Mouse (Mus musculus) hindbrain, embryonic 10.5 days (tissue): Measurements from ENCODE around the gene C77080. TPM values are rescaled to one million over a fixed set of nuclear protein-coding genes. Genes with fewer than 3 reads are reported as not detected.

Source experiments
- DNase-seq: peaks from one replicate; pipeline ENCODE4 v3.0.0-alpha.2; 2017; ENCODE audit warnings: low spot score
- H3K27ac ChIP-seq: fragments of 300-500 bp; sonication (generic); 2 replicates; pipeline ENCODE4 v1.5.1; 2016; ENCODE audit warnings: mild to moderate bottlenecking, moderate library complexity
- H3K27me3 ChIP-seq: fragments of 300-500 bp; sonication (generic); 2 replicates; pipeline ENCODE4 v1.6.1; 2016; ENCODE audit warnings: mild to moderate bottlenecking; ENCODE audit not compliant: poor library complexity, insufficient read depth, severe bottlenecking
- H3K36me3 ChIP-seq: fragments of 300-500 bp; sonication (generic); 2 replicates; pipeline ENCODE4 v1.6.1; 2016; ENCODE audit warnings: mild to moderate bottlenecking, moderate library complexity
- H3K4me1 ChIP-seq: fragments of 300-500 bp; sonication (generic); replicated peaks from 2 replicates; pipeline ENCODE4 v1.6.1; 2016; ENCODE audit warnings: mild to moderate bottlenecking
- H3K4me3 ChIP-seq: fragments of 300-500 bp; sonication (generic); 2 replicates; pipeline ENCODE4 v1.5.1; 2016; ENCODE audit warnings: mild to moderate bottlenecking, moderate library complexity
- H3K9me3 ChIP-seq: fragments of 300-500 bp; sonication (generic); 2 replicates; pipeline ENCODE4 v1.6.1; 2016; ENCODE audit warnings: mild to moderate bottlenecking, moderate library complexity
- WGBS: fragments of 180-500 bp; shearing (Covaris S2); methylation state at CpG from one replicate; pipeline ENCODE4 v1.1.7; 2016; 5-methylcytosine and 5-hydroxymethylcytosine counted together
- polyA plus RNA-seq: library from polyadenylated mRNA; unstranded; fragments of >200 nt; fragmentation: Nextera tagmentation; extraction: Ambion mirVana; gene quantifications from 2 replicates; pipeline ENCODE4 v1.2.1, GENCODE M21; 2016

The C77080 gene
- polyA plus RNA-seq, 1 experiment from 2014 or later, result 3.7 TPM

GRCm38 (mm10) chr4:129263225-129264021, 2.2 kb upstream of the C77080 start:
- Histone ChIP-seq H3K4me1 (peaks cover 50% of the 10 kb centered on the region), H3K36me3 (no peaks in the 10 kb centered on the region), H3K27ac (peak overlapping the region; percentile 68), H3K9me3 (no peaks in the 10 kb centered on the region), H3K27me3 (no peaks in the 10 kb centered on the region), H3K4me3 (0 out of 2 replicates have a peak overlapping the region, but pooled peaks have one; percentile 5)
- DNase-seq, result peak; percentile 46
- WGBS, result 39% methylated on average over 19 of the region's 19 CpGs

- DNase-seq, result no peak
- 12% methylated on average over 6 of the region's 6 CpGs for WGBS
- Histone ChIP-seq H3K36me3 (no peaks in the 10 kb centered on the region), H3K27ac (peak overlapping the region; percentile 69), H3K4me3 (no peak overlapping the region), H3K27me3 (no peaks in the 10 kb centered on the region), H3K4me1 (peaks cover 58% of the 10 kb centered on the region), H3K9me3 (no peaks in the 10 kb centered on the region)
Observed at GRCm38 (mm10) chr4:129260678-129261077, 526 bp downstream of the C77080 start.

- no peak for DNase-seq
- H3K27ac ChIP-seq, result peak overlapping the region; percentile 41; the same call in 1 of the 2 replicates
- H3K9me3 ChIP-seq, result no peaks in the 10 kb centered on the region
- peaks cover 55% of the 10 kb centered on the region for H3K4me1 ChIP-seq
- WGBS, result 44% methylated on average over 4 of the region's 4 CpGs
- no peak overlapping the region for H3K4me3 ChIP-seq
- H3K36me3 ChIP-seq, result no peaks in the 10 kb centered on the region
- 0 out of 2 replicates have a peak, but pooled peaks cover 4% of the 10 kb centered on the region for H3K27me3 ChIP-seq
Observed at GRCm38 (mm10) chr4:129259101-129259500, 2.1 kb downstream of the C77080 start.

- 22% methylated on average over 8 of the region's 8 CpGs for WGBS
- peak; percentile 62 for DNase-seq
- H3K27me3 ChIP-seq, result peaks cover 21% of the 10 kb centered on the region
- H3K9me3 ChIP-seq, result no peaks in the 10 kb centered on the region
- no peaks in the 10 kb centered on the region for H3K36me3 ChIP-seq
- H3K4me3 ChIP-seq, result peak overlapping the region; percentile 13; the same call in 1 of the 2 replicates
- H3K27ac ChIP-seq, result peak overlapping the region; percentile 64
- H3K4me1 ChIP-seq, result peaks cover 46% of the 10 kb centered on the region
Observed at GRCm38 (mm10) chr4:129256450-129257380, 4.5 kb downstream of the C77080 start.

GRCm38 (mm10) chr4:129254571-129254970, 6.6 kb downstream of the C77080 start:
- Histone ChIP-seq H3K4me3 (no peak overlapping the region), H3K27me3 (peaks cover 43% of the 10 kb centered on the region), H3K9me3 (no peaks in the 10 kb centered on the region), H3K36me3 (no peaks in the 10 kb centered on the region), H3K27ac (no peak overlapping the region), H3K4me1 (peaks cover 49% of the 10 kb centered on the region)
- DNase-seq, result no peak
- 88% methylated on average over 3 of the region's 3 CpGs for WGBS

GRCm38 (mm10) chr4:129252492-129252891, 8.7 kb downstream of the C77080 start:
- Histone ChIP-seq H3K4me1 (peaks cover 61% of the 10 kb centered on the region), H3K36me3 (no peaks in the 10 kb centered on the region), H3K9me3 (no peaks in the 10 kb centered on the region), H3K4me3 (no peak overlapping the region), H3K27me3 (peaks cover 64% of the 10 kb centered on the region), H3K27ac (no peak overlapping the region)
- WGBS, result 81% methylated on average over 2 of the region's 2 CpGs
- DNase-seq, result no peak

GRCm38 (mm10) chr4:129251482-129252125, 9.6 kb downstream of the C77080 start:
- Histone ChIP-seq H3K4me1 (peaks cover 63% of the 10 kb centered on the region), H3K36me3 (no peaks in the 10 kb centered on the region), H3K27me3 (peaks cover 72% of the 10 kb centered on the region), H3K27ac (peak overlapping the region; percentile 81), H3K4me3 (peak overlapping the region; percentile 34), H3K9me3 (no peaks in the 10 kb centered on the region)
- WGBS, result 2% methylated on average over 15 of the region's 15 CpGs
- DNase-seq, result peak; percentile 63

GRCm38 (mm10) chr4:129250759-129251481, 10.3 kb downstream of the C77080 start:
- peaks cover 79% of the 10 kb centered on the region for H3K27me3 ChIP-seq
- peak overlapping the region; percentile 34 for H3K4me3 ChIP-seq
- WGBS, result 9% methylated on average over 15 of the region's 15 CpGs

GRCm38 (mm10) chr4:129249288-129249687, 11.9 kb downstream of the C77080 start:
- Histone ChIP-seq H3K4me3 (no peak overlapping the region), H3K4me1 (peaks cover 71% of the 10 kb centered on the region), H3K27ac (0 out of 2 replicates have a peak overlapping the region, but pooled peaks have one; percentile 45), H3K27me3 (peaks cover 92% of the 10 kb centered on the region), H3K9me3 (no peaks in the 10 kb centered on the region), H3K36me3 (no peaks in the 10 kb centered on the region)
- DNase-seq, result no peak
- 12% methylated on average over 7 of the region's 7 CpGs for WGBS

More at GRCm38 (mm10) chr4:129250759-129251481, 10.3 kb downstream of the C77080 start:
- H3K4me1 ChIP-seq, result peaks cover 63% of the 10 kb centered on the region
- H3K27ac ChIP-seq, result peak overlapping the region; percentile 81
- H3K36me3 ChIP-seq, result no peaks in the 10 kb centered on the region
- no peaks in the 10 kb centered on the region for H3K9me3 ChIP-seq
- no peak for DNase-seq

GRCm38 (mm10) chr4:129248243-129248767, 12.9 kb downstream of the C77080 start:
- H3K4me3 ChIP-seq, result peak overlapping the region; percentile 64
- peak overlapping the region; percentile 77 for H3K27ac ChIP-seq
- peaks cover 87% of the 10 kb centered on the region for H3K27me3 ChIP-seq
- under 1% methylated on average over 47 of the region's 74 CpGs for WGBS
- no peaks in the 10 kb centered on the region for H3K9me3 ChIP-seq
- DNase-seq, result no peak
- no peaks in the 10 kb centered on the region for H3K36me3 ChIP-seq
- peaks cover 71% of the 10 kb centered on the region for H3K4me1 ChIP-seq

GRCm38 (mm10) chr4:129247381-129248242, 13.6 kb downstream of the C77080 start:
- H3K4me3 ChIP-seq, result peak overlapping the region; percentile 64
- peaks cover 78% of the 10 kb centered on the region for H3K4me1 ChIP-seq
- DNase-seq, result no peak

More at GRCm38 (mm10) chr4:129247381-129248242, 13.6 kb downstream of the C77080 start:
- Histone ChIP-seq H3K9me3 (no peaks in the 10 kb centered on the region), H3K36me3 (no peaks in the 10 kb centered on the region), H3K27me3 (peaks cover 82% of the 10 kb centered on the region), H3K27ac (peak overlapping the region; percentile 77)
- WGBS, result 6% methylated on average over 24 of the region's 24 CpGs
